Mouse (Mus musculus) intestine, embryonic 16.5 days (tissue): ENCODE measurements around the gene Zbtb40. TPM values are rescaled to one million over a fixed set of nuclear protein-coding genes. Genes with fewer than 3 reads are reported as not detected.

Source experiments
- ATAC-seq: fragments of 200-750 bp; cut with Nextera tagmentation; 2 replicates; pipeline ENCODE4 v1.8.0; 2017; ENCODE audit warnings: moderate TSS enrichment, moderate library complexity
- H3K27ac ChIP-seq: fragments of 300-500 bp; sonication (generic); 2 replicates; pipeline ENCODE4 v1.5.1; 2014; ENCODE audit warnings: mild to moderate bottlenecking, low read length
- H3K27me3 ChIP-seq: fragments of 300-500 bp; sonication (generic); replicated peaks from 2 replicates; pipeline ENCODE4 v1.6.1; 2014; ENCODE audit warnings: low read length, control low read depth, mixed read lengths; ENCODE audit not compliant: control insufficient read depth, insufficient read depth
- H3K36me3 ChIP-seq: fragments of 300-500 bp; sonication (generic); 2 replicates; pipeline ENCODE4 v1.6.1; 2014; ENCODE audit warnings: low read length, control low read depth; ENCODE audit not compliant: control insufficient read depth, insufficient read depth
- H3K4me1 ChIP-seq: fragments of 300-500 bp; sonication (generic); 2 replicates; pipeline ENCODE4 v1.6.1; 2014; ENCODE audit warnings: low read length, control low read depth, mixed read lengths; ENCODE audit not compliant: control insufficient read depth, insufficient read depth
- H3K4me2 ChIP-seq: fragments of 300-500 bp; sonication (generic); 2 replicates; pipeline ENCODE4 v1.6.1; 2014; ENCODE audit warnings: low read depth, low read length, control low read depth
- H3K4me3 ChIP-seq: fragments of 300-500 bp; sonication (generic); 2 replicates; pipeline ENCODE4 v1.5.1; 2014; ENCODE audit warnings: mild to moderate bottlenecking, low read length
- H3K9ac ChIP-seq: fragments of 300-500 bp; sonication (generic); 2 replicates; pipeline ENCODE4 v1.6.1; 2014; ENCODE audit warnings: low read depth, low read length
- H3K9me3 ChIP-seq: fragments of 300-500 bp; sonication (generic); 2 replicates; pipeline ENCODE4 v1.6.1; 2016; ENCODE audit warnings: low read length, control low read depth; ENCODE audit not compliant: control insufficient read depth
- WGBS: fragments of 180-500 bp; shearing (Covaris S2); extraction: QIAGEN DNeasy Blood & Tissue Kit; methylation state at CpG from one replicate; pipeline ENCODE4 v1.1.7; 2014; 5-methylcytosine and 5-hydroxymethylcytosine counted together
- polyA plus RNA-seq: library from polyadenylated mRNA; unstranded; fragments of >200 nt; fragmentation: Nextera tagmentation; extraction: Ambion mirVana; gene quantifications from 2 replicates; pipeline ENCODE4 v1.2.1, GENCODE M21; 2015

Gene Zbtb40
- polyA plus RNA-seq, 1 experiment from 2014 or later: 3.0 TPM

DNA sequence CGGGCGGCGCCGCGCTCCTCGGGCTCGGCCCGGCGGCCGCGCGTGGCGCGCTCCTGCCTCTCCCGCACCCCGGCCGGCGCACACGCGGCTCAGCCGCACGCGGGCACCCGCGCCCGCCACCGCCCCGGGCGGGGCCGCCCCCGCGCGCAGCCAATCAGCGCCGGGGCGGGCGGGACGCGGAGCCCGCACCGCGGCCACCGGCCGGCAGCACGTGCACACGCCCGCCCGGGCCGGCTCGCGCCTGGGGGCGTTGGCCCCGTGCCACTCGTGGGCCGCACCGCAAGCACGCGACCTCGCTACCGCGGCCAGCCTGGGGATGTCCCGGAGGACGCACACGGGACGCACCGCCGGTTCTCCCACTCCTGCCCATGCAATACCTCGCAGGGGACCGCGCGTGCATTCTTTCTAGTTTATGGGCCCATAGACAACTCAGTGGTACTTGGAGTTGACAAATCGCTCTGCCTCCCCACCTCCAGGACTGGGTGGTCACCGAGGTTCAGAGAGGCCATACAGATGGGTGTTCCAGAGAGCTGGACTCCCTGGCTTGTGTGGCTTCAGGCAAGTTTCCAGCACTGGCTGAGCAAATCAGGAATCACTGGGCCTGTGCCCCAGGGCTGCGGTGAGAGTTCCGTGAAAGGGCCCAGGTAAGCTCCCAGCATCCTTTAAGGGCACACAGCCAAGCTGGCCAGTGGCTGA lies 91.7 kb downstream of the Zbtb40 start, which contains the start of gene Epha8:
Gene Epha8, minus strand, starts transcription at position 66 of the 696 bp plus-strand sequence.
- 1% methylated on average over 55 of the region's 75 CpGs for WGBS
- peaks cover 55% of the 10 kb centered on the region for H3K27me3 ChIP-seq
- peak; percentile 22; the same call in 1 of the 2 replicates for ATAC-seq

DNA sequence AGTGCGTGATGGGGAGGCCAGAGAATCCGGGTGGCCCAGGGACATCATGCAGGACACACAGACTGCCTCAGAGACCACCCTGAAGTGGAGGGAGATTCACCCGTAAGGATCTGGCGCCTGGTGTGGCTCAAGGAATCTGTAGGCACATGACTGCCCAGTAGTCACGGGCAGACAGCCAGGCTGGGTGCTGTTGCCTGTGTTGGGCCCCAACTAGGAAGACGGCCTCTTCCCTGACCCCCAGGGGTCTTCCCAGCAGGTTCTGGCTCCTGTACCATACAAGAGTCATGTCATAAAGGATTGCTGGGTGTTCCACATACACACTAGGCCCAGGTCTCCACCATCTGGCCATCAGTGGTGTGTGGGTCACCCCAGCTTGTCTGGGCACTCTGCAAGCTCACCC lies 94.0 kb downstream of the Zbtb40 start:
- H3K4me2 ChIP-seq: no peak overlapping the region
- 52% methylated on average over 6 of the region's 6 CpGs for WGBS
- H3K9me3 ChIP-seq: no peaks in the 10 kb centered on the region
- no peak overlapping the region for H3K9ac ChIP-seq
- no peak overlapping the region for H3K4me3 ChIP-seq
- no peaks in the 10 kb centered on the region for H3K36me3 ChIP-seq
- ATAC-seq: no peak
- H3K27me3 ChIP-seq: peaks cover 55% of the 10 kb centered on the region
- peaks cover 11% of the 10 kb centered on the region; the same call in 1 of the 2 replicates for H3K4me1 ChIP-seq
- H3K27ac ChIP-seq: no peak overlapping the region

More for the DNA sequence above, 91.7 kb downstream of the Zbtb40 start, which contains the start of gene Epha8:
- Histone ChIP-seq H3K9ac (peak within 1 kb of the TSS; percentile 48), H3K4me2 (peak within 1 kb of the TSS; percentile 93), H3K27ac (no peak within 1 kb of the TSS), H3K4me3 (peak within 1 kb of the TSS; percentile 47), H3K4me1 (peaks cover 21% of the 10 kb centered on the region), H3K36me3 (no peaks in the 10 kb centered on the region), H3K9me3 (no peaks in the 10 kb centered on the region)

DNA sequence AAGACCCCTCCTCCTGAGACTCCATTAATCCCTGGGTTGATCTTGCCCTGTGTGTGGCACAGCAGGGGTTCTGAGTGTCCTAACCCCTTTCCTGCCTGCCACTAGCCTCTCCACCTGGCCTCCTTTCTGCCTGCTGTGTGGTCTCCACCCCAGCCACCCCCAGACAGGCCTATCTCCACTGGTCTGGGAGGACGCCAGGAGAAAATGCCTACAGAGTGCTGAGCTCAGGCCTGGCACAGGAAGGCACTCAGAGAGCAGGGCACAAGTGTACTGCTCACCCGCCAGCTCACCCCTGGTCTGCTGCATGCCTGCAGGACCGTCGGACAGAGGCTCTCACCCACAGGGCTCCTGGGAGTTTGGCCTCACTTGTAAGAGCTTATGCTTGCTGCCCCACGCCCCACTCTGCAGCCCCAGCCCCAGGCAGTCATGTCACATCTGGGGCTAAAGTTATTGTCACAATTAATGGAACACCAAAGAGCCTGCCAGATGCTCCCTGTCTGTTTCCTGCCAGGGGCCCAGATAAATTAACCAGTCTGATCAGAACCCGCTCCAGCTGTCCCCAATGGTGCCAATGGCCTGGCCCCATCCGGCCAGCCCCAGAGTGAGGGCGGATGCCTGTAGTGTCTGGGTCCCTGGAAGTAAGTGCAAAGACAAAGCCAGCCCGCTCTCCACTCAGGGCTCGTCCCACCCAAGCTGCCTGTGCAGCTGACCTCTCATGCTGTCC lies 99.2 kb downstream of the Zbtb40 start:
- Histone ChIP-seq H3K4me3 (no peak overlapping the region), H3K4me1 (no peaks in the 10 kb centered on the region), H3K27ac (no peak overlapping the region), H3K27me3 (peaks cover 8% of the 10 kb centered on the region), H3K36me3 (no peaks in the 10 kb centered on the region), H3K4me2 (no peak overlapping the region), H3K9ac (no peak overlapping the region), H3K9me3 (no peaks in the 10 kb centered on the region)
- WGBS: 45% methylated on average over 10 of the region's 10 CpGs
- ATAC-seq: no peak

DNA sequence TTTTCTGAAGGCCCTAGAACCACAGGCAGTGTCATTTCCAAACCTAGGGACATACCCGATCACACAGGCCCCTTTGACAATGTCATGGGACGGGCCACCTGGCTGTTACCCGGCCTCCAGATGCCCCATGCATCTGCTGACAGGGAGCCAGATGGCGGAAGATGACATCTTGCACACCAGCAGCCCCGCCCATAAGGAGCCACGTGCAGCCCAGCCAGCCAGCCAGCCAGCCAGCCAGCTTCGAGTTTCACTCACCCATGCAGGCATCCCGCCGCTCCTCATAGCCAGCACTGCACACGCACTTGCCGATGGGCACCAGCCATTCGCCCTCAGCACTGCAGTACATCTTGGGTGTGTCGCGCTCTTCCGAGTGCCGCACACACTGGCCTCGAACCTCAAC lies 103.2 kb downstream of the Zbtb40 start:
- no peak overlapping the region for H3K9ac ChIP-seq
- H3K9me3 ChIP-seq: no peaks in the 10 kb centered on the region
- H3K27ac ChIP-seq: no peak overlapping the region
- H3K4me2 ChIP-seq: no peak overlapping the region
- WGBS: 58% methylated on average over 17 of the region's 17 CpGs
- 0 out of 2 replicates have a peak, but pooled peaks cover 6% of the 10 kb centered on the region for H3K27me3 ChIP-seq
- ATAC-seq: no peak
- H3K36me3 ChIP-seq: no peaks in the 10 kb centered on the region
- peaks cover 3% of the 10 kb centered on the region; the same call in 1 of the 2 replicates for H3K4me1 ChIP-seq
- no peak overlapping the region for H3K4me3 ChIP-seq

DNA sequence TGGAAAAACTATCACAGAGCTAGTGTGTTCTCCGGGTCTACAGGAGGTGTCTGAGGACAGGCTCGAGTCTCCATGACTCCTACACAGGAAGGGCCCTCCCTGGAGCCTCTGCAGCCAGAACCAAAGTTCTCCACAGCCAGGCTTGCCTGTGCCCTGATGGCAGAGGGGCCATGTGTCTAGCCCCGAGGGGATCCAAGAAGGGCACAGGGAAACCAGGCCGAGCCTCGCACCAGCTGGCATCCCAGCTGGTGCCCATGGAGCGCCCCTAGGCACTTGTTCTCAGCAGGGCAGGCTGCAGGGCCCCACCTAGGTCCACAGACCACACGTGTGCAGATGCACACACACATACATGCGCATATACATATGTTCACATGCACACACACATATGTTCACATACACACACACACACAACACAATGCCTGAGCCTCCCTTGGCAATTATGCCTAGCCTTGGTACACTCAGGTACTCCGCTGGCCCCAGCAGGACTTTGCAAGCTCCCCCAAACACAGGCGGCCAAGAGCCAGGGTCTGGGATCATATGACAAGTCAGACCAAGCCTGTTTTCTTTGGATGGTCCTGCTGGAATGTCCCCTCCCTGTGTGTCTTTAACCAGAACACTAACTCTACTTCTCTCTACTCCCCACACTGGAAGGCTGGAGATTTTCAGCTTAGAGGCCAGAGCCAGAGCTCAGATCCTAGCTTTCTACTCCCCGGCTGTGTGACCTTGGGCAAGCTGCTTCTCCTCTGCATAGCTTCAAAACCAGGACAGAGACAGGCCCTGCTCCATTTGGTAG lies 103.8 kb downstream of the Zbtb40 start:
- ATAC-seq: no peak
- Histone ChIP-seq H3K4me3 (no peak overlapping the region), H3K4me1 (peaks cover 3% of the 10 kb centered on the region; the same call in 1 of the 2 replicates), H3K9me3 (no peaks in the 10 kb centered on the region), H3K9ac (no peak overlapping the region), H3K27me3 (0 out of 2 replicates have a peak, but pooled peaks cover 6% of the 10 kb centered on the region), H3K27ac (no peak overlapping the region), H3K36me3 (no peaks in the 10 kb centered on the region), H3K4me2 (no peak overlapping the region)
- 76% methylated on average over 11 of the region's 11 CpGs for WGBS

DNA sequence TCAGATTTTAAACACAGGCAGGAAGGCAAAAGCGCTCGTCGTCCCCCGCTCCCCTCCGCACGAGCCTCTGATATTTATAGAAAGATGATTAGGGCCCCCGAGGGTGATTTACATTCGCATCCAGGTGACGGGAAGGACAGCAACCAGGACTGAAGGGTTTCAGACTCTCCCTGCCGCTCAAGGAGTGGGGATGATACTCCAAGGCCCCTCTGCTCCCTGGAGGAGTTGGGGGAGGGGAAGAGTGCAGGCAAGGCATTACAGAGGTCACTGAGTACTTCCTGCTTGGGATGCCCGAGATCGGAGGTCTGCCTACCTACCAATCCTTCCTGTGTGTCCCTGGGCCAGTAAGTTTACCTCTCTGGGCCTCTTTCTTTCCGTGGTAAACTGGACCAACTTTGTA lies 105.4 kb downstream of the Zbtb40 start:
- H3K9me3 ChIP-seq: no peaks in the 10 kb centered on the region
- H3K4me2 ChIP-seq: no peak overlapping the region
- no peak overlapping the region for H3K27ac ChIP-seq
- no peak for ATAC-seq
- WGBS: 19% methylated on average over 13 of the region's 13 CpGs
- H3K36me3 ChIP-seq: no peaks in the 10 kb centered on the region
- peaks cover 3% of the 10 kb centered on the region; the same call in 1 of the 2 replicates for H3K4me1 ChIP-seq
- no peak overlapping the region for H3K4me3 ChIP-seq
- H3K9ac ChIP-seq: no peak overlapping the region
- H3K27me3 ChIP-seq: 0 out of 2 replicates have a peak, but pooled peaks cover 6% of the 10 kb centered on the region

DNA sequence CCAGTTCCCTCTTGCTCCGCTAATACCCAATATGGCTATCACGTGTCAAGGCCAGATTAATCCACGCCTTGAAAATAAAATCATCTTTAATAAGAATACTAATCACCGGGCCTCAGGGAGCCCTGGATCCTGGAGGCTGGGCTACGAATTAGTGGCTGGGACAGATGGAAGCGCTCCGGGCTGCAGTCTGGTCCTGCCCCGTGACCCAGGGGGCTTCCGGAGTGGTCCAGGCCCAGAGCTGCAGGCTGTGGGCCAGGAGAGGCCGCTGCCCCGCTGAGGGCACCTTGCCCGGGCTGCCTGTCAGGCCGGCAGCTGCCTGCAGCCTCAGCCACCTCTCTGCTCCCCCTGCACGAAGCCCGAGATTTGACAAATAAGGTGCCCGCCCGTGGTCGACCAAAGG lies 105.8 kb downstream of the Zbtb40 start:
- no peak for ATAC-seq
- 27% methylated on average over 18 of the region's 18 CpGs for WGBS
- Histone ChIP-seq H3K4me1 (peaks cover 3% of the 10 kb centered on the region; the same call in 1 of the 2 replicates), H3K9ac (no peak overlapping the region), H3K4me3 (no peak overlapping the region), H3K9me3 (no peaks in the 10 kb centered on the region), H3K27ac (no peak overlapping the region), H3K27me3 (0 out of 2 replicates have a peak, but pooled peaks cover 6% of the 10 kb centered on the region), H3K36me3 (no peaks in the 10 kb centered on the region), H3K4me2 (no peak overlapping the region)

DNA sequence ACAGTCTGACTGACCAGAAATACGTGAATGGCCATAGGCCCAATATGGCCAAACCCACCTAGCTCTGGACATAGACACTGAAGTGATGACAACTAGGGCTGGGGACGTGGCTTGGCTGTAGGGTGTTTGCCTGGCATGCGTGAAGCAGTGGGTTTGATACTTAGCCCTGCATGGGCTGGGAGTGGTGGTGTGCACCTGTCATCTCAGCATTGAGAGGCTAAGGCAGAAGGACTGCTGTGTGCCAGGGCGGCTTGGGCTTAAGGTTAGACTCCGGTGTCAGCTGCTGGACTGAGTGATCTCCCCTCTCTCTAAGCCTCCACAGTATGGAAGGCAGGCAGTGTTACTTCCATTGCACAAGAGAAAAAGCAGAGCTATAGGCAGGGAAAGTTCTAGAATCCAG lies 110.7 kb downstream of the Zbtb40 start:
- WGBS: 86% methylated on average over 5 of the region's 5 CpGs
- ATAC-seq: no peak
- no peak overlapping the region for H3K9ac ChIP-seq

DNA sequence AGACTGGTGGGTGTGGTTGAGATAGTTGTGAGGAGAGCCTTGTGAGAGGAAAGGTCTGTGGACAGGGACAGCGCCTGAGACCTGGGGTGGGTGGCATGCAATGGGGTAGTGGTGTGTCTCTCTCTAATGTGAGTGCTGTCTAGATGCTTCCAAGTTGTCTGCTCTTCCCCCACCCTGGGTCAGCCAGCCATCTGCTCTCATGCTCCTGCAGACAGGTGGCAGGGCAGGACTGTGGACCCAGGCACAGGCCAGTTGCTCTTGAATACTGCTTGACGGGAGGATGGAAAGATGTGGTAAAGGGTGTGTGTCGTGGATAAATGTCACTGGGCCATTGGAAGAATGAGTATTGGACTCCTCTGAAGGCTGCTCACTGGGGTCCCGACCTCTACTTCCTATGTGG lies 111.3 kb downstream of the Zbtb40 start:
- H3K4me1 ChIP-seq: no peaks in the 10 kb centered on the region
- H3K9ac ChIP-seq: no peak overlapping the region
- no peak overlapping the region for H3K27ac ChIP-seq
- no peaks in the 10 kb centered on the region for H3K9me3 ChIP-seq
- ATAC-seq: no peak
- WGBS: 75% methylated on average over 4 of the region's 4 CpGs
- no peaks in the 10 kb centered on the region for H3K36me3 ChIP-seq
- no peaks in the 10 kb centered on the region for H3K27me3 ChIP-seq
- no peak overlapping the region for H3K4me3 ChIP-seq
- H3K4me2 ChIP-seq: no peak overlapping the region

More for the DNA sequence above, 110.7 kb downstream of the Zbtb40 start:
- Histone ChIP-seq H3K36me3 (no peaks in the 10 kb centered on the region), H3K4me3 (no peak overlapping the region), H3K9me3 (no peaks in the 10 kb centered on the region), H3K27ac (no peak overlapping the region), H3K4me2 (no peak overlapping the region), H3K27me3 (no peaks in the 10 kb centered on the region), H3K4me1 (peaks cover 3% of the 10 kb centered on the region; the same call in 1 of the 2 replicates)
